Mouse (Mus musculus) ovary, postnatal 14 days (tissue): ENCODE measurements around the gene Ablim1.

ENCODE experiments used
- DNase-seq: peaks from one replicate; pipeline ENCODE4 v3.0.0; 2022; ENCODE audit warnings: low spot score

The Ablim1 gene

GRCm38 (mm10) chr19:57009653-57010052 is 305.1 kb downstream of the Ablim1 start:
- DNase-seq: no peak

- DNase-seq: peak; percentile 55
Observed at GRCm38 (mm10) chr19:57007781-57008710, 306.7 kb downstream of the Ablim1 start, which contains the start of gene Afap1l2. Gene Afap1l2 (minus strand): TSS chr19:57008228.

GRCm38 (mm10) chr19:57007291-57007690 is 307.4 kb downstream of the Ablim1 start:
- DNase-seq: peak; percentile 68

GRCm38 (mm10) chr19:57006841-57007240 is 307.9 kb downstream of the Ablim1 start:
- no peak for DNase-seq

GRCm38 (mm10) chr19:57005062-57005461 is 309.7 kb downstream of the Ablim1 start:
- DNase-seq: no peak

GRCm38 (mm10) chr19:57003460-57003810 is 311.3 kb downstream of the Ablim1 start:
- DNase-seq: no peak

- no peak for DNase-seq
Observed at GRCm38 (mm10) chr19:57002741-57003459, 311.8 kb downstream of the Ablim1 start.

GRCm38 (mm10) chr19:57001926-57002325 is 312.8 kb downstream of the Ablim1 start:
- no peak for DNase-seq

- no peak for DNase-seq
Observed at GRCm38 (mm10) chr19:57000592-57000991, 314.1 kb downstream of the Ablim1 start.

- no peak for DNase-seq
Observed at GRCm38 (mm10) chr19:56999781-57000180, 314.9 kb downstream of the Ablim1 start.

GRCm38 (mm10) chr19:56998910-56999309 is 315.8 kb downstream of the Ablim1 start:
- no peak for DNase-seq

- DNase-seq: no peak
Observed at GRCm38 (mm10) chr19:56998331-56998730, 316.4 kb downstream of the Ablim1 start.

- DNase-seq: no peak
Observed at GRCm38 (mm10) chr19:56997164-56997599, 317.5 kb downstream of the Ablim1 start.

- DNase-seq: no peak
Observed at GRCm38 (mm10) chr19:56995441-56995840, 319.3 kb downstream of the Ablim1 start.

GRCm38 (mm10) chr19:56994653-56995052 is 320.1 kb downstream of the Ablim1 start:
- DNase-seq: no peak

GRCm38 (mm10) chr19:56993763-56994162 is 321.0 kb downstream of the Ablim1 start:
- DNase-seq: no peak

GRCm38 (mm10) chr19:56992978-56993545 is 321.7 kb downstream of the Ablim1 start:
- no peak for DNase-seq

- DNase-seq: no peak
Observed at GRCm38 (mm10) chr19:56990367-56991111, 324.2 kb downstream of the Ablim1 start.

GRCm38 (mm10) chr19:56989171-56989570 is 325.5 kb downstream of the Ablim1 start:
- no peak for DNase-seq

GRCm38 (mm10) chr19:56984229-56984628 is 330.5 kb downstream of the Ablim1 start:
- no peak for DNase-seq

GRCm38 (mm10) chr19:56983757-56984156 is 331.0 kb downstream of the Ablim1 start:
- no peak for DNase-seq
